Mouse (Mus musculus) fibroblast of lung, adult 2 months (primary cell): Measurements from ENCODE around the gene Etnk2.

ENCODE experiments used
- DNase-seq: peaks from one replicate; pipeline ENCODE4 v3.0.0-alpha.2; 2011; ENCODE audit warnings: low read depth

Gene Etnk2

DNA sequence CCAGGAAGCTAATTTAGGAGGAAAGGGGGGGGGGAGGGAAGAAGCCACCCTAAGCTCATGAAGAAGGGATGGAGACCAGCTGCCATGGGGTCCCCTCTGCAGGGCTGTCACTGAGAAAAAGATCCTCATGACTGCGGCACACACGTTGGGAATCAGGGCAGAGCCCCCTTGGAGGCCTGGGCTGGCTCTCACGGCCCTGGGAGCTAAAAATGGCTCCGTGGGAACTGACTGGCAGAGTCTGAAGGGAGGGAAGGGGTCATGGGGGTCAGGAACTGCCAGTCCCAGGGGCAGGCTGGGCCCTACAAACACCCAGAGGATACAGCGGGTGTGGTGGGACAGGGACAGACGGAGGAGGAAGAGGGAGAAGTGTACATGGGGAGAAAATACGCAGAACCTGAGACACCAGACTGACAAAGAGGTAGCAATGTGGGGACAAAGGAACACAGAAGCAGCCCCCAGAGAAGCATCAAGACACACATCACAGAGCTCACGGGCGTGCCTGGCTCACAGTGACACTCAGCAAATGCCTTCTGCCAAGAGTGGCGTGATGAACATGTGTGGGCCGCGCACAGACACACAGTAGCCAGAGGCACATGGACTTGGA lies 19.3 kb downstream of the Etnk2 start:
- DNase-seq, result no peak

DNA sequence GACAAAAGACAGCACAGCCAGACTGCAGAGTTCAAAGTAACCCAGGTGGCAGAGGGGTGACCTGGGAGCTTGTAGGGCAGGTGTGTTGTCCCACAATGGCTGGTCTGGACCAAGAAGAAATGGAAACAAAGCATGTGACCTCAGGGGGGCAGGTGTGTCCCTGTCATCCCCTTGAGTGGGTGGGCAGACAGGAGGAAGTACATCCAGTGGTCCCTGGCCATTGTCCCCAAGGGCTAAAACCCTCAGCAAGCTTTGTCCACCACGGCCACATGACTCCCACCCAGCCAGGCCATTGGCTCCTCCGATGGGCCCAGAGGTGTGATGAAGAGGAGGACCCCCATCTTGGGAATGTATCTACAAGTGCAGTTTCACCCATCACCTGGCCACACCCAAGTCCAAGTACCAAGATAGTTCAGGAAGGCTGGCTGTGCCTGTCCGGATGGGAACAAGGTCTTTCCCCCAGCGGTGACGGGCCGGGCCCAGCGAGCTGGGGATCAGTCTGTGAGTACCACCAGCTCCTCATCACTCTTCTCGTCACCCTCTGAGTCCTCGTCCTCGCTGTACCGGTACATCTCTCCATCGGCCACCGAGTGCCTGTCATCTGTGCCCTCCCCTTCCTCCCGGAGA lies 19.9 kb downstream of the Etnk2 start:
- no peak for DNase-seq

DNA sequence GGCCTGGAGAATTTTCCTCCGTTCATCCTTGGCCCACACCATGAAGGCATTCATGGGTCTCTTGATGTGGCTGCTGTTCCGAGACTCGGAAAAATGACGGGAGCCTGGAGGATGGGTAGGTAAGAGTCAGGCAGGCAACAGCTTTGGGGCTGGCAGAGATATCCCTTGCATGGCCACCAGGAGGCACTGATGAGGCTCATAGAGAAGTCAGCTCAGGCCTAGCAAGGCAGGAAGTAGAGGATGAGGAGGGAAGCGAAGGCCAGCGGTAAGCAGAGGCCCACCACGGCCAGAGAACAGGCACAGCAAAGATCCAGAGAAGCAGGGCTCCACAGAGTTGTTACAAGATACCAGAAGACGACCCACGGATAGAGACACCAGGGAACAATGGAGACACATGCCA lies 22.1 kb downstream of the Etnk2 start:
- DNase-seq, result peak; percentile 13

DNA sequence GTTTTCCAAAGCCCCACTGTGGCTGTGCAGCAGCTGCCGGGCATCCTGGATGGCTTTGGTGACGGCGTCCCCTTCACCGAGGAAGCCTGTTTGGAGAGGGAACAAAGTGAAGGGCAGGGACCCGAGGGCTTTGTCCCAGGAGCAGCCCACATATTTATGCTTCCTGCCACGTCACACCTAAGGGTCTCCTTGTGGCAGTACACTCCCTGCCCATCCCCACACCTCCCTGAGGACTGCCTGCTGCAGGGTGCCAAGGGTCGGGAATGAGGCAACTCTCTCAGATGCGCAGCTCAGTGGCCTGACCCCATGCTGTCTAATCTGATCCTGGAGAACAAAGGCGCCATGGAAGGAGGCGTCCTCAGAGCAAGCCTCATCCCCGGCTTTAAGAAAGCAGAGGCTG lies 22.8 kb downstream of the Etnk2 start:
- DNase-seq, result no peak

DNA sequence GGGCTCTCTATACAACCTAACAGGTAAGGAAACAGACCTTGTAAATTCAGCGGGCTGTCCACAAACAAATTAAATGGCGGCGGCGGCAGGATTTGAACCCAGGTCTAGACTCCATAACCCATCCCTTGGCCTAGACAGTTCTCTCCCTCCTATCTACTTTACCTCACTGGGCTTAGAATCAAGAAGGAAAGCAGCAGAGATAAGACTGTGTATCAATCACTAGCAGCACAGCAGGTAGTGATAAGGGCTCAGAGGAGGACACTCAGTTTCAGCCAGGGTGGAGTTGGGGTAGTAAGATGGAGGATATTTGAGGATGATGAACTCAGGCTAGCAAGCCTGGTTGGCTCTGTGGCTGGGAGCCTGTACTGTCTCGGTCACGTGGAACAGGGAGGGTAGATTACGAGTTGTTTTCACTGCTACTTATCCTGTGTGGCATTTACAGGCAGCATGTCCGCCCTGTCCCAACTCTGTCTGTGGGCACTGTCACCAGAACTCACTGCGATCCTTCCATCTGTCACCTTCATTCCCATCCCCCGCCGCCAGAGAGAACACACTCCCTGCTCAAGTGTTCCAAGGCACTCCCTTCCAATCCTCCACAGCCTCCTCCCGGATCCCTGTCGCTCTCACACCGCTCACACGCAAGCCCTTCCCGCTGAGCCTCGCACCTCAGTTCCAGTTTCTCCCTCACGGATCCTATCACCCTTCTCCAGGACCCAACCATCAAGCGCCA lies 24.3 kb downstream of the Etnk2 start:
- no peak for DNase-seq

DNA sequence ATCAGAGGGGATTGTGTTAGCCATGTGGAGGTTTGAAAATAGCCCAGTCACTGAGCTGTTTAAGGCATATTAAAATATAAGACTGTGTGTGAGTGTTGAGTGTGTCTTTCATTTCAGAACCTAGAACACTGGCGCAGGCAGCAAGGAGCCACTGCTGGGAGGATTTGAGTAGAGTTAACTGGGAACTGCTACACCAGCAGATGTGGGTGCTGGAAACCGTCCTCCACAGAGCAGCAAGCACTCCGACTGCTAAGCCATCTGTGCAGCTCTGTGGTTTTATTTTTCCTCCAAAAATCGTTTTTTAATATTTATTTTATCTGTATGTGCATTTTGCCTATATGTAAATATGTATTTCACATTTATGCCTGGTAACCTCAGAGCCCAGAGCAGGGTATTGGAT lies 31.3 kb downstream of the Etnk2 start:
- no peak for DNase-seq

DNA sequence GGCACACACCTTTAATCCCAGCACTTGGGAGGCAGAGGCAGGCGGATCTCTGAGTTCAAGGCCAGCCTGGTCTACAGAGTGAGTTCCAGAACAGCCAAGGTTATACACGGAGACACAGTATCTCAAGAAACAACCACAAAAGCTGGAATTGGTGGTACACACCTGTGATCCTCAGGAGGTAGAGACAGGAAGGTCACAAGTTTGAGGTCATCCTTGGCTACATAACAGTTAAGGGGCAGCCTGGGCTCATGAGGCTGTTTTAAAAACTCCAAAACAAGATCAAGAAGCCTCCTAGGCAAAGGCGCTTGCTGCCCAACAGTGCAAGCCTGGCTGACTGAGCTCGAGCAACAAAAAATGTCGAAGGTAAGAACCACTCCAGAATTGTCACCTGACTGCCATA lies 33.3 kb downstream of the Etnk2 start:
- DNase-seq, result no peak

DNA sequence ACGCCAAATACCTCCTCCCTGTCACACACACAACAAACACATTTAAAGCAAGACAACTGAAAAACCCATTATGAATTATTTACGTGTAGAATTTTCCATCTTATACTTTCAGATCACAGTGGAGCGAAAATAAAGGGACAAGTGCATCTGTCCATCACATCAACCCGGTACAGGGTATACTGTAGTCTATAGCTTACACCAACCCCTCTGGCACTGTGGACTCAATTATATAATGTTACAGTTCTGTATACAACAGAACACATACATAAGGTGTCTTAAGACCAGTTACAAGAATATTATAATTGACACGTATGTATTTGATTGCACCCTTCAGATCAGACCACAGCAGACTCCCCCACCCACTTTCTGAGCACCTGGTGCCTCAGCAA lies 33.7 kb downstream of the Etnk2 start:
- DNase-seq, result no peak

DNA sequence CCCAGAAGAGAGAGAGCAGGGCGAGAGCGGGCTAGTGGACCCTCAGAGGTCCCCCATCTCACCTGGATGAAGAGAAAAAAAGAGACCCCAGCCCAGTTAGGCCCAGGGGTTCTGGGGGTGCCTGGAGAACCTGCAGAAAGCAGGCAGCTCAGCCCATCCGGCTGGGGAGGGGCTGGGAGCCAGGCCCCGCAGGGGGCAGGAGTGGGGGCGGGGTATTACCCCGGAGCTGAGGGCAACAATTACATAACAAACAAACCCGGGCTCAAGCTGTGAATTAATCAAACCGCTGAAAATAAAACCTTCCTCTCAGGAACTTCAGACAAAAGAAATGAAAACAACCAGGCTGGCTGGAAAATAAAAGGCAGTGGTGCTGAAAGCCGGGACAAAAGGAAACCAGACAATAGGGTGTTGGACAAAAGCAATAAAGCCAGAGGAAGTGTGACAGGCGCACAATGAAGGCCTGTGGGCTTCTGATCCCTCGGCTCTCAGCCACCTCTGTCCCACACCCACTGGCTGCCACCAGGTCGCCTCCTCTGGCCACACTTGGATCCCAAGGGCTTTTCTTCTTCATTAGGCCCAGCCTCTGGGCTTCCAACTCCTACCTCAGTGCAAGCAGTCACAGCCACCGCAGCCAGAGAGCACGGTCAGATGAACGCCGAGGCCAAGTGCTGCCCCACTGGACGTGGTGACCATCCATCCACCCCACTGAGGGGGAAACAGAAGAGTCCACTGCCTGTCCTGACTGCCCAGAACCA lies 34.3 kb downstream of the Etnk2 start:
- no peak for DNase-seq

DNA sequence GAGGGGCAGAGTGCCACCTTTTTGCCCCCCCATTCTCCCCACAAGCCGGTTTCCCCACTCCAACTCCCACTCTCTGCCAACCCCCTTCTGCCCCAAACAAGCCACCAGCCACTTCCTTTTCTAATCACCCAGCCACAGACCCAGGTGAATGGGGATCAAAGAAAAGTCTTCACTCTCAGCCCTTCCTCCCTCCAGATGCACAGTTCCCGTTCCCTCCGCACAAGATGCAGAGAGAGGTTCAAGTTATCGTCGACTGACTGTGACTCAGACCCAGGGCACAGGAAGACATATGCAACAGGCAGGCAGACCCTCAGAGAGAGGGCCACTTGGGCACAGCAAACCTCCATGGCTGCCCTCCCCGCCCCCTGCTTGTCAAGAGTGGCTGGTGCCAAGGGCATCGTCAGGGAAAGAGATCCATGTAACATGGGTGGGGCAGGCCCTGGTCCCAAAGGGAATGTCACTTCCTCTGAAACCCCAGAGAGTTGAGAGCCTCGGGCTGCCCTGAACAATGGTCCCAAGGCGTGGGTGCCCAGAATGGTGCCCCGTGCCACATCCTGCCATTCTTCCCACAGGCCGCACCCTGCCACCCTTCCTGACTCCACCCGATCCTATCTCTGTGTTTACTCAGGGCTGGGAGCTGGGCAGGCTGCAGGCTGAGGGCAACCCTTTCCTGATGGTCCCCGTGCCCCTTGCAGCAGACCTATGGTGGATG lies 36.8 kb downstream of the Etnk2 start:
- DNase-seq, result no peak

DNA sequence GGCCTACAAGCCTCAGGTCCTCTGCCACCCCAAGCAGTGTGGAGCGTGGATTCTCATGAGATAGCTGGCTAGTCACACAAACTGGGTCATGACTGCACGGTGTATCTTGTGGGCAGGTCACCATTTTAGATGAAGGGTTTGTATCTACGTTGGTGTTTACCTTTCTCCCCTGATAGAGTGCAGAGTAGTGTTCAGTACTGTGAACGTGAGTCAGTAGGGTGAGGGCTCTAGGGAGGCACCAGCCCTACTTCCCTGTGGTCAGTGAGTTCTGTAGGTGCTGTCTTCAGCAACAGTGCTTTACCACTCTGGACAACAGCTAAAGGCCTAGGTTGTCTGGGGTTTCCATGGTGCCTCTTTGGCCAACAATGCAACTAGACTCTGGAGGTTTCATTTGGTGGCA lies 40.6 kb downstream of the Etnk2 start:
- DNase-seq, result no peak

DNA sequence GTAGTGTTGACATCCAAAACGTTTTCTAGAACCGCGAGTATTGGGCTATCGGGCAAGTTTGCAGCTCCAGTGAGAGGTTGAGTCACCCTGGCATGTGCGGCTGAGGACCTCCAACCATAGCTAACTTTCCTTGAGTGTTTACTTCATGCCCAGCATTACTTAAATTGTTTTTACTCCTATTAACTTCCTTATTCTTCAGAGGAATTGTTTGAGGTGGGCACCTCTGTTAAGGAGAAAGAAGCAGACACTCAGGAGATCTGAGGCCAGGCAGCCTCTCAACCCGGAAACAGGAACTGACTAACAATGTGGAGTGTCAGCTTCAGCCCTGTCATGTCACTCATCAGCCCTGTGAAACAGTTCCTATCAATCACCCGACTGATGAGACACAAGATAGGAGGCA lies 43.2 kb downstream of the Etnk2 start:
- DNase-seq, result no peak

DNA sequence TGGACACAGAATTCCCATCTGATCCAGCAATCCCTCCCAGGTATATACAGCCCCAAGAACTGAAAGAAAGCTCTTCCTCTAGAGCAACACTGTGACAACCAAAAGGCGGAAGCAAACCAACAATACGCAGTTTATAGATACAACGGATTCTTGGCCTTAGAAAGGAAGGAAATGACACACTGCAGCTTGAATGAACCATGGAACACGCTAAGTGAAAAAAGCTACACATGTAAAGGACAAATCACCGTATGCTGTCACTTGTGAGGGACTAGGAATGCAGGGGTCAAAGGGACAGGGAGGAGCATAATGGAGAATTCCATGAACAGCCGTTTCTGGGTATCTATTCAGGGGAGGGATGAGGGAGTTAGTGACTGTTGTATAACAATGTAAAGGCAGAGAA lies 44.1 kb downstream of the Etnk2 start:
- no peak for DNase-seq

DNA sequence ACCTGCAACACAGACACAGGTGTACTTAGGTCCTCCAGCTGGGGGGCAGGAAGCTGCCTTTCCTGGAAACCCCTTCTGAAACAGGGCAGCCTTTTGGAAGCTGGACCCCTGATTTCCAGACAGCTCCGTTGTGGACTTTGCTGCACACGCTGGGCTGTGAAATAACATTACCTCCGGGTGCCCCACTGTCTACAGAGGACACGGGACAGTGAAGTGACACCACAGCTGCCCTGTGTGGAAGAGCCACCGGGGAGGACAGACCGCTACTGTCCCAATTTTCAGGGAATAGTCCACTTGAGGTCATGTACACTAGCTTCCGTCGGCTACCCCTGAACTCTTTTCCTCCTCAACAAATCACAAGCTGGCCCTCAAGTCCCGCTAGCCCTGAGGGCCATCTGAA lies 44.9 kb downstream of the Etnk2 start:
- no peak for DNase-seq

DNA sequence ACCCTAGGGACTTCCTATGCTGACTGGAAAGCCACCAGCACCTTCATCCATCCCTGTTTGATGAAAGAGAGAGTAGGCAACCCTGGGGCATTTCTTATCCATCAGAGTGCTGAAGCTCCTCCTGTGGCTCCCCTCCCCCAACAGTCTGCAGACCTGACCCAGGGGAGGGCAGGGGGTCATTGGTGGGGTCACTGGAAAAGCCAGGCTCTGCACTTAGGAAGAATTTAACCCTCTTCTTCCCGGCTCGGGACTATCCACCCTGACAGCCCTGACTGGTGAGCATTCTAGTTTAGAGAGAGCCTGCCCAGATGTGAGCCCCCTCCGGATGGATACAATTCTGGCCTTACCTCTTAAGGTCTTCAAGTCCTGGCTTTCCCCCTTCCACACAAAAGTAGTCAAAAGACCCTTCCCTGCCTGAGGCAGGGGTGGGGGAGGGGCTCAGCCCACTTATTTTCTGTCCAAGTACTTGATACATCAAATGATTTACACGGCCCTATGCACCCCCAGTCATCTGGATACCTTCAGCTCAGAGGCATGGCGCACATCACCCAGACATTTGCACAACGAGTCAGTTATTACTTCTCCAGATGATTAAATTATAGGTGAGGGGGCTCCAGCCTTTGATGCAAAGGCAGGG lies 45.6 kb downstream of the Etnk2 start:
- DNase-seq, result no peak

DNA sequence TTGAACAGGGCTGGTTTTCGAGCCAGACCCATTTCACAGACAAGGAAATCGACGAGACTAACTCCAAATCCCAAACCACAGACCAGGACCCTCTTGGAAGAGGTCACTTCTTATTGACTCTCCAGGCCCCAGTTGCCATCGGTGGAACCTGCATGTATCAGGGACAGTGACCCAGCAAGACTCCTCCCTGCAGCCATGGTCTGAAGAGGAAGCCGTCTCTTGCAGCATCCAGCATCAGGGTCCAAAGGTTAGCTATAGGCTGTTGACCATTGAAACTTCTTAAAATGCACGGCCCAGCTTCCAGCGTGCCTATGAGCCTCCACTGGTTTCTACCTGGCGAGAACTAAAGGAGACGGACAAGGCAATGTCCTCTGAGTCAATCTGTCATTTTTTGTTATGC lies 46.4 kb downstream of the Etnk2 start:
- no peak for DNase-seq

DNA sequence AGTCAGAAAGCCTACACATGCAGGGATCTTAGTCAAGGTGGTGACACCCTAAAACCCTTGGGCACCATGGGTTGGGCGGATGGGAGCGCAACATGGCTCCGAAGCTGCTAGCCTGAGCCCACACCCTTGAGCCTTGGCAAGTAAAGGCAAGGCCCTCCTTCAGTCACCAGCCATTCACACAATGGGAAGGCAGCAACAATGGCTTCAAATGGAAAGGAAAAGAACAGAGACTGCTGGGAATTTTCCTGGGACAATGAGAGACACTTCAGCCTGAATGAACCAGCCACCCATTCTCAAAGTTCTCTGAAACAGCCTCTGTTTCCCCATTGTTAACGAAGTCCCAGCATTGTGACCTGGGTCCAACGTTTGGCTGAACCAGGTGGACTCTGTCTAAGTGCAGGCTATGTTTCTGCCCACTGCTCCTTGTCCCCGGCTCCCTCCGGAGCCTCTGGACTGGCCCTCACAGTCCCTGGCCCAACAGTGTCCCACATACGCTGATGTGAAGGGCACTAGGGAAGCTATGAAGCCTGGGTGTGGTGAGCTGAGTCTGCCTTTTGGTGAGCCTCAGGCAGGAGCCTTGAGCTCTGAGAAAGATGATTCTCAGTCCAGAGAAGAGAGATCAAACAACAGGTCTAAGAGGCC lies 48.3 kb downstream of the Etnk2 start:
- DNase-seq, result no peak

DNA sequence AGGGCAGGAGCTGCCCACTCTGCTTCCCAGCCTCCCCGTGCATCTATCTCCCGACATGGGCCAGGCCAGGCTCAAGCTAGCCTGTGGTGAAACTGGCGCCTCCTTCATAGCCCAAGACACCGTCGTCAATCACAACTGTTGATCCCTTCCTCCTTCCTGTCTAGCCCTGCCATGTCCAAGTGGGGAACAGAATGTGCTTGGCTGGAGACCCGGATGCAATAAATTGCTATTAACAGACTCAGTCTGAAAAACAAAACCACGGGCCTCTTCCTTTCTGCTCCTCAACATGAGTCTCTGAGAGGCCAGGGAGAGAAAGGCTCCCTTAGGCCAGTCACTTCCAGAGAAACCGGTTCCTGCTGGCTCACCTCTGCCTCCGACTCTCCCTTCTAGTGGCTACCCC lies 49.6 kb downstream of the Etnk2 start:
- DNase-seq, result no peak

DNA sequence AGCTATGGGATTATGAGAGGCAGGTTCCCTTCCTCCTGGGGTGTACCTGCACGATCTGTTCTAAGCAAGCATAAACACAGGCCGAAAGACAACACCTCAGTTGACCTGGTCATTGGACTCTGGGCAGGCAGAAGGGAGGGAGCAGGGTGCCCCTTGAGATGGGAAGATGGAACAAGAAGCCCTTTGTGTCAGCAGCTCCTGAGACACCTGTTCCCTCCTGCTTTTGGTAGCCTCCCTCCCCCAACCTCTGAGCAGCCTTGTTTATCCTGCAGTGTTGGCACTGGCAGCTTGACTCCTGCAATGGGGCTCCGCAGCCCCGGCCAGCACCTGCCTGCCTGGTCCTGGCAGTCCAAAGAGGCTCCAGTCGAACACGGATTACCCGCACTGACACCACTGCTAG lies 51.7 kb downstream of the Etnk2 start:
- no peak for DNase-seq

DNA sequence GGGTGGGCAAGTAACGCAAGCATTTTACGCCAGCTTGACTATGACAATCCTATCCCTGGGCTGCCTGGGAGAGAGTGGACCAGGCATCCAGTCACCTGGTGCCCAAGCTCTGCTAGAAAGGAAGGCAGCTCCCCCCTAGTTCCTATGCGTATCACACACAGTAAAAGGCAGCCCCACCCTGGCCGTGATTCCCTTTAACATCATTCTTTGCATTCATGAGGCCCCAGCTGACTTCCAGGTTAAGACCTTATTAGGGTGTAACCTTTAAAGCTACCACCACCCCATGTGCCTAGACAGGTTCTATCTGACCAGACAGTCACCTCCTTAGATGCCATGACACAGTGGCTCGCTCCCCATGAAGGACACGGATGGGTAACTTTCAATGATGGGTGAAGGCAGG lies 52.1 kb downstream of the Etnk2 start:
- no peak for DNase-seq

DNA sequence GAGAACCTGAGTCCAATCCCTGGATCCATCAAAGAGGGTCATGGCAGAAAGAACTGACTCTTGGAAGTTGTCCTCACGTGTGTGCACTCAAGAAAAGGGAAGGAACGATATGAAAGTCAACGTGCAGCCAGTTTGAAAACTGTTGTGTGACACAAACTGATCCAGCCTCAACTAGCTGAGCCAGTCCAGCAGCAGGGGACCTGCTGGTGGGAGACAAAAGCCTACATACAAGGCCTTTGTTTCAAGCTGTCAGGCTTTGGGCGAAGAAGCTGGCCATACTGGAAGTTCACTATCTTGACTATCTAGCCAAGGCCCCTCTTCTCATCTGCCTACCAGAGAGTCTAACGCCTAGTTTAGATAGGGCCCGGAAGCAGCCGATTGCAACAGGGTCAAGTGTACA lies 53.1 kb downstream of the Etnk2 start:
- DNase-seq, result no peak
